Mouse (Mus musculus) cerebellum, adult 11 months (tissue): Measurements from ENCODE around the gene Rpap3.
A peak's percentile ranks its signal among the peaks of the same experiment; 100 is the strongest.

Experiments used
- DNase-seq: peaks from one replicate; pipeline ENCODE4 v3.0.0; 2022

The Rpap3 gene

DNA sequence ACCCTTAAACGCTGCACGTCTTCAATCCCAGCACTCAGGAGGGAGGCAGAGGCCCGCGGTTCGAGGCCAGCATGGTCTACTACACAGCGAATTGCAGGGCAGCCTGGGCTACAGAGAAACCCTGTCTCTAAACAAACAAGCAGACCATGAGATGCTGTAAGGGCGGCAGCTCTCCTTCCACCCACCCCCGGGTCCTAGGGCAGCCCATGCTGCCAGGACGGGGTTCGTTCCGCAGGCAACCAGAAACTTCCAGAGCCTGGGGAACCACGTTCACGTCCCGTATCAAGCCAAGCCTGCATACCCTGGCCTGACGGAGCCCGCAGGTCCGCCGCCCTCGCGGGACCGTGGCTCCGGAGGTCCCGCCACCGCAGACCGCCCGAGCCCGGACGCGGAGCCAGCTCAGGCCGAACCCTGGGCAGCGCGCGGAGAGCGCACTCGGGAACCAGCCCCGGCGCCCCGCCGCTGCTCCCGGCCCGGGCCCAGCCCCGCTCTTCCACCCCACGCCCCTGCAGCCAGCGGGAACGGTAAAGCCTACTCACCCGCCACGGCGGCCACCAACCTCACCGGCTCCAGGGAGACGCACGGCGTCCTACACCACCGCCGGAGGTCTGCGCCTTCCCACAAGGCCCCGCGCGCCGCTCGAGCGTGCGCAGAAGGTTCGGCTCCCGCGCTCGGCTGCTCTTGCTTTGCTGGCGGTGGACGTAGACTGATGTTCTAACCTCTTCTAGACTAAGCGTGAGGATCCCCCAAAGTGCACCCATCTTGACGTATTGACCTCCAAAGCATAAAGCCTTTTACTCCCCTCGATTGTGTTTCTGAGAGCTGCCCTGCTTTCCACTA, at the start of gene Rpap3:
Rpap3 (minus strand) TSS at position 615 of the 840 bp plus-strand sequence.
- peak; percentile 76 for DNase-seq

DNA sequence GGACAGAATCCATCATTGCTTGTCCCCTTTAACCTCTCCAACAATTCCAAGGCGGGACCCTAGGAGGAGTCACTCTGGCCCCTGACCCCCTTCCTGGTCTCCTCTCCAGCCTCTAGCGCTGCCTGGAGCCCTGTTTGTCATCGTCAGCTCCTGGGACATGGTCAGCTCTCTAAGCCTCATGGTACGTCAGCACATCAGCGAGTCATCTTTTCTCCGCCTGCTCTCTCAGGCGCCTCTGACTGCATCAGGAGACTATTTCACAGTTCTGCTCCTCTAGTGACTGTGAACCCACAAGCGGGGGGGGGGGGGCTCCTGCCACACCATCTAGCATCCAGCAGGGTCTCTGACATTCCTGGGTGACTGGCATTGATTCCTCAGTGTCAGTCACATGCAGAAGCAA, 49.7 kb upstream of the Rpap3 start:
- DNase-seq = no peak

DNA sequence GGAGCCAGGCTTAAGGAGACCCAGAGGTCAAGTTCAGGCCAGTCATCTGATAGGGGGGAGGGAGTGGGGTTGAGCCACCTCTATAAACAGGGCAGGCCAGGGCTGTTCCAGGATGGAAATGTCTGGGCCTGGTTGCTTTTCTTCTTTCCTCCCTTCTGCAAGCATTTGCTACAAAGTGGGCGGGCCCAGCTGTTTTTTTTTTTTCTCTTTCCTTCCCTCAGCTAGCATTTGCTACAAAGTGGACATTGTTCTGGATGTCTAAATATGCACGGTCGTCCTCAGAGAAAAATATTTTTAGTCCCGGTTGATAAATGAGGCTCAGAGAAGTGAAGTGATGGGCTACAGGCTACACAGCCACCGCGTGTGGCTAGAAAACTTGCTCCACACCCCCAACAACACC, 48.9 kb upstream of the Rpap3 start:
- no peak for DNase-seq

DNA sequence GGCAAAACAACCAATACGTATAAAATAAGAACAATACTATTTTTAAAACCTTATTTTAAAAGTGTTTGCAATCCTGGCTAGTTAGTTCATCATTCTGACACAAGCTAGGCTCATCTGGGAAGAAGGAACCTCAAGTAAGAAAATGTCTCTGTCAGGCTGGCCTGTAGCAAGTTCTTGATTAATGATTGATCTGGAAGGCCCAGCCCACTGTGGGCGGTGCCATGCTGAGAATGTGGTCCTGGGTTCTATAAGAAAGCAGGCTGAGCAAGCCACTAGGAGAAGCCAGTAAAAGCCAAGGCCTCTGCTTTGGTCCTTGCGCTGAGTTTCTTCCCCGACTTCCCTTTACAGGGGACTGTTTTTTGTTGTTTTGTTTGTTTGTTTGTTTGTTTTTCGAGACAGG, 46.9 kb upstream of the Rpap3 start:
- no peak for DNase-seq

DNA sequence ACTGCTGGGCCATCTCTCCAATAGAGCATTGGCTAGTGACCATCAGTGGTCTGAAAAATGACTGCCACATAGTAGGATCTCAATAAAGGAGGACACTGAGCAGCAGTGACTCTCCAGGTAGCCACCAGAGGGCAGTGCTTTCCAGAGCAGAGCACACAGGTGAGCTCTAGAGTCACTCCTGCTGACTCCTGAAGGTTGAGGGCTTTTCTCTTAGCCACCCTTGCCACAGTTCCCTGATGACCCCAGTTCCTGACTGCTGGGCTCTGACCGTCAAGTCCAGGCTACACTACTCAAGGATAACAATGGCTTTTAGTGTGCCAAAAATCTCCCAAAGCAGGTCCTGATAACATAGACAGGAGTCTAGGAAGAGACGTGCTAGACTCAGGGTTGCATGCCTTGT, 46.1 kb upstream of the Rpap3 start:
- DNase-seq = no peak

DNA sequence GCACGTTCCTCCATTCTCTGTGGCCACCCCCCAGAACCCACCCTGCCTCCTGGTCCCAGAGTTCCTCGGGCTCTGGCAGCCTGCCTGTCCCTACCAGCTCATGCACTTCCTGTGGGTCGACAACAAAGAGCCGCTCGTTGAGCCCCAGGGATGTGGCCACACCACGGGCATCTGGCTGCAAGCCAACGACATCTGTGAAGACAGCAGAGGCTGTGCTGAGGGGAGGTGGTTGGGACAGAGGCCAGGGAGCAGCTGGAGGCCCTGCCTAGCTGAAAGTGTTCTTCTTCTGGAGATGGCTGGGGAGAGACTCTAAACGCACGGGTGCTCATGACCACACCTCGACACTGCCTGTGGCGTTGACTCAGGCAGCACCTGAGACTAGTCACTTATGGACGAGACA, 45.1 kb upstream of the Rpap3 start:
- peak; percentile 36 for DNase-seq

DNA sequence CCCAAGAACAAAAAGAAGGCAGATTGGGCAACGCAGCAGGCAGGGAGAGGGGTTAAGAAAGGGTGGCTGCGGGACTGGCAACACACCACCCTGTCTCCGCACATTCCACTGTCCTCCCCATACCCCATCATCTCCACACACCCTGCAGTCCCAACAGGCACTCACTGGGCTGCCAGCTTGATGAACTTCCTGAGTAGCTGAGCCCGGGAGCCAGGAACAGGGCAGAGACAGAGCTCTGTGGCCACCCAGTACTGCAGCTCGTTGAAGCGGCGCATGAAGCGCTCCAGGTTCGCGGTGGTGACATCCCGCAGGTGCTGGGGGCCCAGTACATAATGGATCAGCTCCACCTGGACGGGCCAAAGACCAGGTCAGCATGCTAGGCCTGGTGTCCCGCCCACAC, 44.2 kb upstream of the Rpap3 start:
- no peak for DNase-seq

GRCm38 (mm10) chr15:97749397-97749796, 43.8 kb upstream of the Rpap3 start:
- DNase-seq = no peak

DNA sequence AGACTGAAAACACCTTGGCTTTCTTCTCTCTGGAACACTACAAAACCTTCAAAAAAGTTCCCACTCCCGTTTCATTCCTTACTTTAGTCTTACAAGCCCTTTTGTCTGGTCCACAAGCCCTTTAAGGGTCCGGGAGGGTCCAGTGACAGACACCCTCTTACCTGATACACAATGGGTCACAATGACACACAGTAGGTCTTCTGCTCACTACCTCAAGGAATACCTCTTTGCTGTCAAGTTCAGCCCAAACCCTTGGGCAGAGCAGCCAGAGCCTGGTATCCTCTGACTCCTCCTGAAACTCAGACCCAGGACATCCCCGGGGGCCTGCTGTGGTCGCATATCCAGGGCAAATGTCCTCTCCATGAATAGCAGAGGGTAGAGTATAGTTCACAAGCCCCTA, 43.3 kb upstream of the Rpap3 start:
- no peak for DNase-seq

- DNase-seq = no peak
Measured at GRCm38 (mm10) chr15:97748309-97748708, 42.7 kb upstream of the Rpap3 start.

GRCm38 (mm10) chr15:97747486-97747885, 41.9 kb upstream of the Rpap3 start:
- no peak for DNase-seq

DNA sequence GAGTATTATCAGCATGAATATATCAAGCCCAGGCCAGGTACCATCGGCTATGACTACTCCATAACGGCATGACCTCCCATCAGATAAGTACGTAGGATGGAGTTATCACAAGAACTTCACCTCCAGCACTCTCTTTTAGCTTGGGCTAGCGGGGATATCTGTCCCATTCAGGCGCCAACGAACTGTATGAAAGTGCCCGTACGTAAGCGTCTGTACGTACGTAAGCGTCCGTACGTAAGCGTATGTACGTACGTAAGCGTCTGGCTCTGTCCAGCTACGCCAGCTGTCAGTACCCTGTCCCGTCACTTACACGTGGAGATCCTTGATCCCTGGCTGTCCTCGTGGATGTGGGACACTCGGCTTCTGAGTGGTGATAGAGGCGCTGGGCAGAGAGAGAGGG, 41.1 kb upstream of the Rpap3 start:
- no peak for DNase-seq

DNA sequence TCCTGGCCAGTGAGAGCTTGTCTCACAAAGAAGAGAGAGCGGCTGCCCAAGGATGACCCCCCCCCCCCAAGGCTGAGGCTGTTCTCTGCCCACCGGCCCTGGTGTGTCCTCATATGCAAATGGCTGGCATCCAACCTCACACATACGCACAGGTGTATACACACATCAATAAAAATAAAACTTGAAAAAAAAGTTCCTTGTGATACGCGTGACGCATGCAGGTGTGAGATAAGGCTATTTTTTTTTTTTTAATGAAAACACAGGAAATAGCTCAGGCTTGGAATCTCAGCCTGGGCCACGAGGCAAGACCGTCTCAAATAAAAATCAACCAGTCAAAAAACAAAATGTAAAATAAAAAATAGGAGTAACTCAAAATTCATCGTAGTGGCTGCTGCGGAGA, 40.7 kb upstream of the Rpap3 start:
- DNase-seq = no peak

GRCm38 (mm10) chr15:97745331-97745730, 39.7 kb upstream of the Rpap3 start:
- DNase-seq = no peak

DNA sequence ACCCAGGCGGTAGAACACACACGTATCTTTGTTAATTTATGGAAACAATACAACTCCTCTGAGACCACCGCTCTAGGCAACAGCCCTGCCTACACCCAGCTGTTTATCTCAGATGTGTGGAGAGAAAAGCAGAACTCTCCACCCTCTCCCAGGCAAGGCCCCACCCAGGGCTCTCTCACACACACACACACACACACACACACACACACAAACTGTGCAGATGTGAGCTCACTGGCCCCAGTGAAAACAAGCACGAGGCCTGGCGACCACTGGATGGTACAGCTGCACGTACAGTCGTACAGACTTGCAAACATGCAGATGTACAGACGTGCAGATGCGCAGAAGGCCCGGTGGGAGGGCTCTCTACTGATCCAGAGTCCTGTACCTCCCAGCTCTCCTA, 39.3 kb upstream of the Rpap3 start:
- no peak for DNase-seq

DNA sequence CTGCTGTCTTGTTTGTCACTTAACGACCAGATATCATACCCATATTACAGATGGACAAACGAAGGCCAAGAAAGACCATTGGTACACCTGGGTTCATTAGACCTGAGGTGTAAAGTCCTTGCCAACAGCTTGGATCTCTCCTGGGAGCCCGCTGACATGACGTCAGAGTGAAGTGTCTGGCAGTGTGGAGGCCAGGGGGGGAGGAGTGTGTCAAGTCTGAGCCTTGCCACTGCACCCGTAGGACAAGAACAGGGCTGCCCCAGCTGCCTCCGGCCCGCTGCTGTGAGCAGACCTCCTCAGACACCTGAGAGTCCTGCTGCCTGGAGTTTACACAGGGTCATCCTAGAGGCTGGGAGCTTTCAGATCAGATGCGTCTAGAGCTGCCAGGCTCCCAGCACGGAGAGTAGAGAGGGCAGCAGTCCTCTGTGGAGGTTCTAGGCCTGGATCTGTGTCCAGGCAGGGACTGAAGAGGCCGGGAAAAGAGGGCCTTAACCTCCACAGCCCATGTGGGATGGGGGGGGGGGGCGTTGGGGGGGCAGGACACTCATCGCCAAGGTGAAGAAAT, 38.4 kb upstream of the Rpap3 start:
- no peak for DNase-seq

DNA sequence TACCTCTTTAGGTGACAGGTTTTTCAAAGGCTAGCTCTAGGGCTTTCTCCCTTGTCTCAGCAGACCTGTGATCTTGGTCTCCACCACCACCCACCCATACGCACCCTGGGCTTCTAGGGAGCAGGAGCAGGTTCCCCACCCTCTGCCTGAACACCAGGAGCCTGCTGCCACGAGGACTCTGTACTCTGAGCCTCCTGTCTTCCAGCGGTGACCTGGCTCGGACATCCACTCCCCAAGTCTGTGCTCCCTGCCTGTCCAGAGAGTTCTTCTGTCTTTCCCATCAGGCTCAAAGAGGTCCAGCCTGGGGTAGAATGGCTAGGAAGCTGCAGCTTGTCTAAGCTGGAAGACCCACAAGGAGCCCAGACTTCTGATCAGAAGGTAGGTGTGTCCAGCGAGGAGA, 37.6 kb upstream of the Rpap3 start:
- DNase-seq = no peak

DNA sequence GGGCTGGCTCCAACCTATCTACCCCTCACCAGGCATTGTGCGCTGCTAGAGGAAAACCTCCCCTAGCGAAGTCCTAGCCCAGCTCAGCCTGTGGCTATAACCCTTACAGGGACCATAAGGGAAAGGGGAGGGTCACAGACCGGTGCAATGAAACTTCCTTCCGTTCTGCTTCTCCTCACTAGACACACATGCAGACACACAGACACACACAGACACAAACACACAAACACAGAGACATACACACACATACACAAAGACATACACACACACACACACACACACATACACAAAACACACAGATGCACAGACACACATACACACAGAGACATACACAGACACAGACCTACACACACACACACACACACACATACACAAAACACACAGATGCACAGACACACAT, 37.0 kb upstream of the Rpap3 start:
- no peak for DNase-seq

DNA sequence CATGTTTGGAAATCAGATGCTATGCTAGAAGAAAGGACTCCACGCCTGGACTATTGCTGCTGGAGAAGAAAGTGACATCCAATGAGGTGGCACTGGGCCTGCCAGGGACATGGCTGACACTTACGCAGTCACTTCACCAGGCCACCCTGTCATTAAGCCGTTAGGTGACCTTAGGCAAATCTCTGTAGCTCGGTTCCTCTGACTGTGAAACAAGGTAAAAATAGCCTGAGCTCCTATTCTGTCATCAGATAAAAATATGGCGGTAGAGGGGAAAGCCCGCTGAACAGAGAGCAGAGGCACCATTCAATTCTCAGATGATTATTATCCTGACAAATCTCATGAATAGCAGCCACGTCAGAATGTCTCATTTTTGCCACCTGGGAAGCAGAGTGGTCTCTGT, 36.4 kb upstream of the Rpap3 start:
- no peak for DNase-seq

DNA sequence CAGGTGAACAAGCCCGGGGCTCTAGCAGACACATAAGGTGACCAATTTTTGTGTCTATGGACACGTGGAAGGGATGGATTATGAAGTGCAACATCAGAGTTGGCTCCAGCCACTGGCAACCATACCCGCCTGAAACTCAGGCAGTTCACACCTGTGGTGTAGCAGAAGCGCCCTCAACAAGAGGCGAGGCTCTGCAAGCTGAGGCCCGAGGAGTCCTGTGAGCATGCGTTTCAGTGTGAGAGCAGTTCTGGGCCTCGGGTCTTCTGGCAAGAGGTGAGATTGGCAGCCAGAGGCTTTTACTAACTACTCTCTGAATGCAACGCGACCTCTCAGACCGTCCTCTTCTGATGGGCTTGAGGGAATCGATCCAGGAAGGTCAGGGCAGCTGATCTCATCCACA, 36.0 kb upstream of the Rpap3 start:
- DNase-seq = no peak

GRCm38 (mm10) chr15:97740283-97740732, 34.7 kb upstream of the Rpap3 start:
- no peak for DNase-seq

GRCm38 (mm10) chr15:97738923-97739322, 33.3 kb upstream of the Rpap3 start:
- no peak for DNase-seq

DNA sequence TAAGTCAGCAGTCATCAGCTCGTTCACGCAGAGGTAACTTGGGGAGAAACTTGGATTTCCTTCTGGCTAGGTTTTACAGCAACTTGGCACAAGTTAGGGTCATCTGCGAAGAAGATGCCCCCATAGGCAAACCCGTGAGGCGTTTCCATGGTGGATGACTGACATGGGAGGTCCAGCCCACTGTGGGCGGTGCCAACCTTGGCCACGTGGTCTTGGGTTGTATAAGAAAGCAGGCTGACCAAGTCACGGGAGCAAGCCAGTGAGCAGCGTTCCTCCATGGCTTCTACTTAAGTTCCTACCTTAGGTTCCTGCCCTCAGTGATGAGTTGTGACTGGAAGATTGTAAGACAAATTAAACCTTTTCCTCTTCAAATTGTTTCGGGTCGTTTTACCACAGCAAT, 26.4 kb upstream of the Rpap3 start:
- DNase-seq = no peak

DNA sequence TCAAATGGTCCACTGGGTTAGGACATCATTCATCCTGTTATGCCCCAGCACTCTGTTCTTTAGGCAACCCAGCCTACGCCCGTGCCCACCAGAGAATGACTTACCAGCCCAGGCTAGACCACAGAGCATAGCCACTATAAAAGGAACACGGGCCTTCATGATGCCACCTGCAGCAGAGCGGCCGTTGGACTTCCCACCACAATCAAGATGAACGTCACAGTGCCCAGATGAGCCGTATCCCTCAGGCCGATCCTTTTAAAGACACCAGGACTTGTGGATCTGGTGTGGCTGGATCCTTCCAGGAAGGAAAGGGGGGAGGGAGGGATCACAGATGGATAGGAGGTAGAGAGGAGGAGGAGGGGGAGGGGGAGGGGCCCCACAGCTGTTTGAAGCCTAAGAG, 25.5 kb upstream of the Rpap3 start, which contains the start of gene Endou:
Endou (minus strand) TSS at position 229 of the 400 bp plus-strand sequence.
- DNase-seq = no peak

- DNase-seq = no peak
Measured at GRCm38 (mm10) chr15:97730365-97730764, 24.7 kb upstream of the Rpap3 start.
